Mouse (Mus musculus) forebrain, embryonic 10.5 days (tissue): ENCODE results near the gene Aldh1a2. TPM values are rescaled to one million over a fixed set of nuclear protein-coding genes. Genes with fewer than 3 reads are reported as not detected.
A peak's percentile ranks its signal among the peaks of the same experiment; 100 is the strongest.

Experiments
- DNase-seq: peaks from one replicate; pipeline ENCODE4 v3.0.0-alpha.2; 2017; ENCODE audit warnings: low spot score; ENCODE audit errors: extremely low spot score
- H3K27ac ChIP-seq: fragments of 300-500 bp; sonication (generic); 2 replicates; pipeline ENCODE4 v1.5.1; 2016; ENCODE audit warnings: mild to moderate bottlenecking
- H3K27me3 ChIP-seq: fragments of 300-500 bp; sonication (generic); 2 replicates; pipeline ENCODE4 v1.6.1; 2016; ENCODE audit warnings: mild to moderate bottlenecking; ENCODE audit not compliant: poor library complexity, severe bottlenecking
- H3K36me3 ChIP-seq: fragments of 300-500 bp; sonication (generic); replicated peaks from 2 replicates; pipeline ENCODE4 v1.6.1; 2016; ENCODE audit warnings: mild to moderate bottlenecking, moderate library complexity
- H3K4me1 ChIP-seq: fragments of 300-500 bp; sonication (generic); 2 replicates; pipeline ENCODE4 v1.6.1; 2016
- H3K4me3 ChIP-seq: fragments of 300-500 bp; sonication (generic); 2 replicates; pipeline ENCODE4 v1.5.1; 2016; ENCODE audit warnings: mild to moderate bottlenecking, moderate library complexity
- H3K9me3 ChIP-seq: fragments of 300-500 bp; sonication (generic); 2 replicates; pipeline ENCODE4 v1.6.1; 2016; ENCODE audit warnings: mild to moderate bottlenecking, moderate library complexity
- WGBS: fragments of 180-500 bp; shearing (Covaris S2); methylation state at CpG from one replicate; pipeline ENCODE4 v1.1.7; 2016; 5-methylcytosine and 5-hydroxymethylcytosine counted together
- polyA plus RNA-seq: library from polyadenylated mRNA; unstranded; fragments of >200 nt; fragmentation: Nextera tagmentation; extraction: Ambion mirVana; gene quantifications from 2 replicates; pipeline ENCODE4 v1.2.1, GENCODE M21; 2016

Aldh1a2 gene
- polyA plus RNA-seq, 1 experiment from 2014 or later = 0.31 TPM

- Histone ChIP-seq H3K27me3 (no peaks in the 10 kb centered on the region), H3K4me3 (no peak overlapping the region), H3K36me3 (no peaks in the 10 kb centered on the region), H3K9me3 (no peaks in the 10 kb centered on the region), H3K27ac (no peak overlapping the region), H3K4me1 (peaks cover 4% of the 10 kb centered on the region)
- WGBS = 90% methylated on average over 2 of the region's 2 CpGs
- DNase-seq = no peak
Measured at GRCm38 (mm10) chr9:71185823-71186222, 29.8 kb upstream of the Aldh1a2 start.

GRCm38 (mm10) chr9:71187396-71187795, 28.2 kb upstream of the Aldh1a2 start:
- DNase-seq = no peak
- H3K27me3 ChIP-seq = no peaks in the 10 kb centered on the region
- H3K4me1 ChIP-seq = peaks cover 4% of the 10 kb centered on the region
- WGBS = 92% methylated on average over 7 of the region's 7 CpGs
- H3K9me3 ChIP-seq = no peaks in the 10 kb centered on the region
- H3K27ac ChIP-seq = no peak overlapping the region
- H3K36me3 ChIP-seq = no peaks in the 10 kb centered on the region
- H3K4me3 ChIP-seq = no peak overlapping the region

GRCm38 (mm10) chr9:71188647-71189415, 26.8 kb upstream of the Aldh1a2 start:
- WGBS = 12% methylated on average over 12 of the region's 12 CpGs
- H3K4me3 ChIP-seq = peak overlapping the region; percentile 29

GRCm38 (mm10) chr9:71198826-71199225, 16.8 kb upstream of the Aldh1a2 start:
- Histone ChIP-seq H3K9me3 (no peaks in the 10 kb centered on the region), H3K4me3 (no peak overlapping the region), H3K27me3 (no peaks in the 10 kb centered on the region), H3K4me1 (no peaks in the 10 kb centered on the region), H3K27ac (no peak overlapping the region), H3K36me3 (no peaks in the 10 kb centered on the region)
- WGBS = 90% methylated on average over 5 of the region's 5 CpGs
- no peak for DNase-seq

More at GRCm38 (mm10) chr9:71188647-71189415, 26.8 kb upstream of the Aldh1a2 start:
- H3K27ac ChIP-seq = no peak overlapping the region
- H3K9me3 ChIP-seq = no peaks in the 10 kb centered on the region
- H3K4me1 ChIP-seq = peaks cover 4% of the 10 kb centered on the region
- H3K36me3 ChIP-seq = no peaks in the 10 kb centered on the region
- peak; percentile 71 for DNase-seq
- no peaks in the 10 kb centered on the region for H3K27me3 ChIP-seq

DNA sequence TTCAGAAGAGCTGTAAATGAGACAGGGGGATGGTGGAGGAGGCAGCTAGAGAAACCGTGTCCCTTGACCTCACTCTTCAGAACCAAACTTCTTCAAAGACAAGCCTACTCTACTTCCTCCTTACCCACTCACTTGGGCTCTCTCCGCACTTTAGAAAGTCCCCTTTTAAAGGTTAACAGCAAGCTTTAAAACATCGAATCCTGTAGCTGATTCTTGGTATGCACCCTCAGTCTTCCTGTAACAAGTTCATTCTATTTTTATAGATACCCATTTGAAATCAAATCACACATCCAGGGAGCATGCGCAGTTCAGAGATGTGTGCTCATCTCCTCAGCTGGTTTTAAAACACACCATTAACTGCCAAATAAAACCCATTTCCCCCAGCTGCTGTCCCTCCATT, 13.3 kb upstream of the Aldh1a2 start:
- no peak overlapping the region for H3K27ac ChIP-seq
- whole genome bisulfite sequencing = 84% methylated on average over 4 of the region's 4 CpGs
- DNase-seq = no peak
- H3K9me3 ChIP-seq = no peaks in the 10 kb centered on the region
- no peak overlapping the region for H3K4me3 ChIP-seq
- no peaks in the 10 kb centered on the region for H3K27me3 ChIP-seq
- no peaks in the 10 kb centered on the region for H3K4me1 ChIP-seq
- H3K36me3 ChIP-seq = no peaks in the 10 kb centered on the region

DNA sequence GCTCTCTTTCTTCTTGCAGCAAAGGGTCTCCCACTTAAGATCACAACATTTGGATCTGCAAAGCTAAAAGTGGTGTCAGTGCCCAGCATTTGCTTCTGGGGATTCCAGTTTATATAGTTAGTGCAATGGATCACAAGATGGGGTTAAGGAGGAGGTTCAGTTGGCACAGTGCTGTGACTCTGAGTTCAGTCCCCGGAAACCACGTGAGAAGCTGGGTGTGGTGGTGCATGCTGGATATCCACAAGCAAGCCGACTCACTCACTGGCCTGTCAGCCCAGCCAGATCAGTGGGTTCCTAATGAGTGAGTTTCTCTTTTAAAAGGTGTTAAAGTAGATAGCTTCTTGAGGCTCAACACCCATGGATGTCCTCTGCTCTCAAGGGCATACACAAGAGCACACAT, 6.3 kb upstream of the Aldh1a2 start:
- no peak overlapping the region for H3K4me3 ChIP-seq
- 64% methylated on average over 3 of the region's 3 CpGs for WGBS
- no peaks in the 10 kb centered on the region for H3K4me1 ChIP-seq
- H3K36me3 ChIP-seq = no peaks in the 10 kb centered on the region
- peaks cover 37% of the 10 kb centered on the region for H3K27me3 ChIP-seq
- H3K27ac ChIP-seq = no peak overlapping the region
- DNase-seq = no peak
- no peaks in the 10 kb centered on the region for H3K9me3 ChIP-seq

DNA sequence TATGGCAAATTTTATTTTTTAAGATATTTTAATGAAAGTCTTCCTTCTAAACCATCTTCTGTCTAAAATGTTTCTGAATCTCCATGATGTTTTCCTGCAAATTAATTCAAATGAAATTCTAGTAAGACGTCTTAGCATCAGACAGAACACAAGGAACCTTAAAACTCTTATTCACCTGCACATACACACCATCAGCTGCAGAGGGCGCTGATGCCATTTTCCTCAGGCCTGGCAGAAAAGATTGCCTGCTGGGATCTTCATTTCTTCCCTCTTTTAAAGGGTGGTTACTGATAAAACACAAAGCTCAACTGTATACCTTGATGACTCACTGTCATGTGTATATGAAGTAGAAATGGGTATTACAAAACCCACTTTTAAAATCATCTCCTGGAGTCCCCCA, 4.7 kb upstream of the Aldh1a2 start:
- peaks cover 53% of the 10 kb centered on the region for H3K27me3 ChIP-seq
- H3K4me3 ChIP-seq = no peak overlapping the region
- H3K4me1 ChIP-seq = peaks cover 8% of the 10 kb centered on the region
- DNase-seq = no peak
- H3K27ac ChIP-seq = no peak overlapping the region
- no peaks in the 10 kb centered on the region for H3K9me3 ChIP-seq
- WGBS = 15% methylated on average over 2 of the region's 2 CpGs
- H3K36me3 ChIP-seq = no peaks in the 10 kb centered on the region

GRCm38 (mm10) chr9:71213636-71214035, 2.0 kb upstream of the Aldh1a2 start:
- H3K36me3 ChIP-seq = no peaks in the 10 kb centered on the region
- WGBS = 41% methylated on average over 4 of the region's 4 CpGs
- no peak for DNase-seq
- H3K9me3 ChIP-seq = no peaks in the 10 kb centered on the region
- H3K4me3 ChIP-seq = no peak overlapping the region
- peaks cover 80% of the 10 kb centered on the region for H3K27me3 ChIP-seq
- H3K4me1 ChIP-seq = peaks cover 24% of the 10 kb centered on the region
- H3K27ac ChIP-seq = no peak overlapping the region

GRCm38 (mm10) chr9:71216036-71216995, 727 bp downstream of the Aldh1a2 start:
- H3K9me3 ChIP-seq = no peaks in the 10 kb centered on the region
- H3K27me3 ChIP-seq = peaks cover 95% of the 10 kb centered on the region
- no peak overlapping the region for H3K27ac ChIP-seq
- H3K4me1 ChIP-seq = peaks cover 24% of the 10 kb centered on the region
- WGBS = under 1% methylated on average over 57 of the region's 57 CpGs
- DNase-seq = peak; percentile 67
- H3K36me3 ChIP-seq = no peaks in the 10 kb centered on the region
- H3K4me3 ChIP-seq = peak overlapping the region; percentile 50

GRCm38 (mm10) chr9:71216996-71217792, 1.6 kb downstream of the Aldh1a2 start:
- Histone ChIP-seq H3K4me1 (peaks cover 24% of the 10 kb centered on the region), H3K4me3 (no peak overlapping the region), H3K27me3 (peaks cover 97% of the 10 kb centered on the region), H3K9me3 (no peaks in the 10 kb centered on the region), H3K36me3 (no peaks in the 10 kb centered on the region), H3K27ac (no peak overlapping the region)
- WGBS = 2% methylated on average over 20 of the region's 20 CpGs
- no peak for DNase-seq

DNA sequence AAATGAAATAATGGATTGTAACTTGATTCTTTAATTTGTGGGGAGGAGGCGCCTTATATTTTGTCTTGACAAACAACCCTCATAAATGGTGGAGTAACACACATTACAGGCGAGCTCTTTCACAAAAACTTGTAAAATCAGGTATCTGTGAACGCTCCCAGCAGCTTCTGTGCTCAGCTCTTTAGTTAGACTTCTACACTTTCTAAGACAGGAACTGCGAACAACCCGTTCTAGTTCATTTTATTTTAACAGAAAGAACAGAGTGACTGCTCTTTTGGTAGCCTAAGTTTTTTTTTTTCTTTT, 2.2 kb downstream of the Aldh1a2 start:
- H3K27me3 ChIP-seq = peaks cover 97% of the 10 kb centered on the region
- H3K4me3 ChIP-seq = no peak overlapping the region
- peaks cover 24% of the 10 kb centered on the region for H3K4me1 ChIP-seq
- H3K36me3 ChIP-seq = no peaks in the 10 kb centered on the region
- DNase-seq = no peak
- WGBS = 13% methylated on average over 5 of the region's 5 CpGs
- no peak overlapping the region for H3K27ac ChIP-seq
- no peaks in the 10 kb centered on the region for H3K9me3 ChIP-seq

- Histone ChIP-seq H3K27me3 (peaks cover 98% of the 10 kb centered on the region), H3K27ac (no peak overlapping the region), H3K4me1 (peaks cover 24% of the 10 kb centered on the region), H3K4me3 (no peak overlapping the region), H3K9me3 (no peaks in the 10 kb centered on the region), H3K36me3 (no peaks in the 10 kb centered on the region)
- DNase-seq = no peak
- 59% methylated on average over 4 of the region's 4 CpGs for WGBS
Measured at GRCm38 (mm10) chr9:71219161-71219560, 3.6 kb downstream of the Aldh1a2 start.
